Mouse (Mus musculus): ENCODE data around the gene Kcnh1. TPM values are rescaled to one million over a fixed set of nuclear protein-coding genes. Genes with fewer than 3 reads are reported as not detected.

Gene Kcnh1
- polyA plus RNA-seq, 1 experiment from 2014 or later = 0.27 TPM

DNA sequence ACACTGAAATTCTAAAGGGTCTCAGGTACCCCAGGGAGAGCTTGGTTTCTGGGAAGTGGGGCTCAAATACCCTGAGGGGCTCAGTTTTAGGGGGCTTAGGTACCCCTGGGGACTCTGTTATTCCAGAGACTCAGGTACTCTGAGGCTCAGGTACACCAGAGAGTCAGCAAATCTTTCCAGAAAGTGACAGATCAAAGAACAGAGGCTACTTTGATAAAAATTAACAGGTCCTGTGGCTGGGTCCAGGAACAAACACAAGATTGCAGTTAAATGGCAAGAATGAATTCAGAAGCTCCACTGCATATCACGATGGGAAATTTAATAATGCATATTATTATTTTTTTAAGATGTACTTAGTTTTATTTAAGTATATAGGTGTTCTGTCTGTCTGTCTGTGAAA is 368.8 kb downstream of the Kcnh1 start:
- H3K27me3 ChIP-seq (ENCODE audit: control insufficient read depth, insufficient read depth, low read length) = no peaks in the 10 kb centered on the region
- no peaks in the 10 kb centered on the region for H3K36me3 ChIP-seq (ENCODE audit: control insufficient read depth, insufficient read depth, low read length)
- no peak overlapping the region for H3K4me2 ChIP-seq (replicated peaks; ENCODE audit: low read depth)
- no peak overlapping the region for H3K27ac ChIP-seq (replicated peaks)
- H3K4me3 ChIP-seq (ENCODE audit: low read depth, low read length) = no peak overlapping the region
- no peak for DNase-seq (ENCODE audit: low spot score)
- no peak overlapping the region for H3K9ac ChIP-seq (ENCODE audit: low read length)
- WGBS = 50% methylated on average over 1 of the region's 1 CpGs
- ATAC-seq (ENCODE audit: low FRiP score, low TSS enrichment) = no peak
- TF ChIP-seq CTCF (IDR thresholded peaks at IDR 0.05; ENCODE audit: low read depth) (no peak), EP300 (optimal IDR thresholded peaks at IDR 0.05) (no peak)
- no peaks in the 10 kb centered on the region for H3K4me1 ChIP-seq (replicated peaks; ENCODE audit: control insufficient read depth, insufficient read depth)
- H3K9me3 ChIP-seq (ENCODE audit: control insufficient read depth, low read length) = no peaks in the 10 kb centered on the region

Other genes starting within 250 kb of the Kcnh1 start
- gene Rd3, start 213.4 kb upstream of the Kcnh1 start, polyA plus RNA-seq (2015; fragmentation: Nextera tagmentation; extraction: Ambion mirVana) = 0.12 and 0.18 TPM in 2 replicates
- gene Traf5, start 98.2 kb upstream of the Kcnh1 start, polyA plus RNA-seq (2015; fragmentation: Nextera tagmentation; extraction: Ambion mirVana) = 16.6 and 17.7 TPM in 2 replicates
- 16.5 and 16.9 TPM in 2 replicates for gene Rcor3, start 52.7 kb upstream of the Kcnh1 start, polyA plus RNA-seq (2015; fragmentation: Nextera tagmentation; extraction: Ambion mirVana)

Data from stomach, postnatal 0 days (tissue).